Mouse (Mus musculus) MEL (cell line): ENCODE results near the gene Slc6a3. TPM values are rescaled to one million over a fixed set of nuclear protein-coding genes. Genes with fewer than 3 reads are reported as not detected.

Experiments used
- DNase-seq: peaks from one replicate; pipeline ENCODE4 v3.0.0; 2011; ENCODE audit warnings: low read depth, low spot score
- H3K27ac ChIP-seq: 2 replicates; pipeline ENCODE4 v1.5.1; 2012; ENCODE audit warnings: low read depth, mild to moderate bottlenecking, control low read depth, low read length, moderate library complexity; ENCODE audit not compliant: control insufficient read depth
- H3K27me3 ChIP-seq, 2 experiments: fragments of 150-350 bp in 1 of 2; sonication (generic) in 1 of 2; 2 replicates each; pipeline ENCODE4 v1.6.1; 2012; ENCODE audit warnings: low read length in 2 of 2, mild to moderate bottlenecking in 2 of 2, improper control_type of control experiment in 1 of 2, moderate library complexity in 1 of 2; ENCODE audit not compliant: insufficient read depth in 2 of 2, control insufficient read depth in 1 of 2
- H3K36me3 ChIP-seq, 2 experiments: 2 replicates each; pipeline ENCODE4 v1.6.1; 2012 to 2014; ENCODE audit warnings: low read length in 2 of 2, improper control_type of control experiment in 1 of 2, inconsistent platforms in 1 of 2, mild to moderate bottlenecking in 1 of 2; ENCODE audit not compliant: insufficient read depth in 2 of 2, control insufficient read depth in 1 of 2
- H3K4me1 ChIP-seq, 2 experiments: fragments of 150-350 bp in 1 of 2; sonication (generic) in 1 of 2; 2 replicates each; pipeline ENCODE4 v1.6.1; 2012; ENCODE audit warnings: low read length in 2 of 2, improper control_type of control experiment in 1 of 2, mild to moderate bottlenecking in 1 of 2; ENCODE audit not compliant: insufficient read depth in 2 of 2, control insufficient read depth in 1 of 2
- H3K4me3 ChIP-seq, 2 experiments: fragments of 150-350 bp in 1 of 2; sonication (generic) in 1 of 2; 2 replicates each; pipeline ENCODE4 v1.5.1; 2012; ENCODE audit warnings: low read depth in 2 of 2, low read length in 2 of 2, mild to moderate bottlenecking in 2 of 2, moderate library complexity in 2 of 2, control low read depth in 1 of 2, improper control_type of control experiment in 1 of 2; ENCODE audit not compliant: control insufficient read depth in 1 of 2, insufficient read depth in 1 of 2
- H3K79me2 ChIP-seq: 2 replicates; pipeline ENCODE4 v1.6.1; 2012; ENCODE audit warnings: mild to moderate bottlenecking, low read length, moderate library complexity; ENCODE audit not compliant: control insufficient read depth, poor library complexity, insufficient read depth
- H3K9ac ChIP-seq: 2 replicates; pipeline ENCODE4 v1.6.1; 2012; ENCODE audit warnings: low read depth, mild to moderate bottlenecking, control low read depth, low read length, moderate library complexity; ENCODE audit not compliant: control insufficient read depth, poor library complexity, severe bottlenecking
- H3K9me3 ChIP-seq: fragments of 150-350 bp; sonication (generic); replicated peaks from 2 replicates; pipeline ENCODE4 v1.6.1; 2012; ENCODE audit warnings: mild to moderate bottlenecking, low read length, improper control_type of control experiment, moderate library complexity; ENCODE audit not compliant: insufficient read depth
- E2F4 ChIP-seq: IDR thresholded peaks from 2 replicates; pipeline ENCODE4 v1.6.1; 2011; ENCODE audit warnings: low read depth, low read length, improper control_type of control experiment, borderline replicate concordance
- ELF1 ChIP-seq: IDR thresholded peaks from 2 replicates; pipeline ENCODE4 v1.6.1; 2014; ENCODE audit warnings: low read depth, mild to moderate bottlenecking, inconsistent platforms, low read length, improper control_type of control experiment, moderate library complexity
- EP300 ChIP-seq, 2 experiments: IDR thresholded peaks; 2 replicates each; pipeline ENCODE4 v1.6.1; 2011; ENCODE audit warnings: improper control_type of control experiment in 2 of 2, low read length in 2 of 2, low read depth in 1 of 2, mild to moderate bottlenecking in 1 of 2
- ETS1 ChIP-seq: IDR thresholded peaks from 2 replicates; pipeline ENCODE4 v1.6.1; 2012; ENCODE audit warnings: low read depth, mild to moderate bottlenecking, inconsistent platforms, low read length, improper control_type of control experiment, moderate library complexity
- GATA1 ChIP-seq: IDR thresholded peaks from 2 replicates; pipeline ENCODE4 v1.6.1; 2011; ENCODE audit warnings: low read depth, low read length, improper control_type of control experiment
- JUND ChIP-seq: IDR thresholded peaks from 2 replicates; pipeline ENCODE4 v1.6.1; 2011; ENCODE audit warnings: low read depth, mild to moderate bottlenecking, improper control_type of control experiment, low read length
- KAT2A ChIP-seq: conservative IDR thresholded peaks from 2 replicates; pipeline ENCODE4 v1.6.1; 2012; ENCODE audit warnings: low read depth, low read length, improper control_type of control experiment, inconsistent platforms
- MAFK ChIP-seq: IDR thresholded peaks from 2 replicates; pipeline ENCODE4 v1.6.1; 2011; ENCODE audit warnings: low read depth, mild to moderate bottlenecking, low read length, improper control_type of control experiment, borderline replicate concordance
- MEF2A ChIP-seq: IDR thresholded peaks from 2 replicates; pipeline ENCODE4 v1.6.1; 2014; ENCODE audit warnings: low read depth, mild to moderate bottlenecking, inconsistent platforms, low read length, improper control_type of control experiment; ENCODE audit not compliant: poor library complexity, insufficient replicate concordance, severe bottlenecking; ENCODE audit errors: extremely low read depth
- MXI1 ChIP-seq: IDR thresholded peaks from 2 replicates; pipeline ENCODE4 v1.6.1; 2011; ENCODE audit warnings: mild to moderate bottlenecking, low read depth, low read length, improper control_type of control experiment
- MYB ChIP-seq: IDR thresholded peaks from 2 replicates; pipeline ENCODE4 v1.6.1; 2011; ENCODE audit warnings: mild to moderate bottlenecking, low read depth, low read length, improper control_type of control experiment
- MYC ChIP-seq: IDR thresholded peaks from 2 replicates; pipeline ENCODE4 v1.6.1; 2011; ENCODE audit warnings: low read depth, mild to moderate bottlenecking, low read length, improper control_type of control experiment, moderate library complexity
- NELFE ChIP-seq: IDR thresholded peaks from 2 replicates; pipeline ENCODE4 v1.6.1; 2011; ENCODE audit warnings: low read depth, low read length, improper control_type of control experiment
- NRF1 ChIP-seq: IDR thresholded peaks from 2 replicates; pipeline ENCODE4 v1.6.1; 2014; ENCODE audit warnings: low read depth, mild to moderate bottlenecking, inconsistent platforms, low read length, improper control_type of control experiment, moderate library complexity; ENCODE audit not compliant: poor library complexity, insufficient read depth, severe bottlenecking
- POLR2A ChIP-seq, 2 experiments: IDR thresholded peaks; 2 replicates each; pipeline ENCODE4 v1.6.1; 2011 to 2012; ENCODE audit warnings: low read length in 2 of 2, mild to moderate bottlenecking in 2 of 2, control low read depth in 1 of 2, improper control_type of control experiment in 1 of 2, low read depth in 1 of 2, moderate library complexity in 1 of 2; ENCODE audit not compliant: control insufficient read depth in 1 of 2, insufficient read depth in 1 of 2, poor library complexity in 1 of 2
- POLR2AphosphoS2 ChIP-seq: IDR thresholded peaks from 2 replicates; pipeline ENCODE4 v1.6.1; 2011; ENCODE audit warnings: low read length, improper control_type of control experiment
- RCOR1 ChIP-seq: IDR thresholded peaks from 2 replicates; pipeline ENCODE4 v1.6.1; 2012; ENCODE audit warnings: low read depth, mild to moderate bottlenecking, inconsistent platforms, low read length, improper control_type of control experiment
- SIN3A ChIP-seq: IDR thresholded peaks from 2 replicates; pipeline ENCODE4 v1.6.1; 2012; ENCODE audit warnings: low read length, improper control_type of control experiment, inconsistent platforms
- SMC3 ChIP-seq: IDR thresholded peaks from 2 replicates; pipeline ENCODE4 v1.6.1; 2011; ENCODE audit warnings: low read depth, low read length, improper control_type of control experiment
- TBP ChIP-seq: IDR thresholded peaks from 2 replicates; pipeline ENCODE4 v1.8.0; 2011; ENCODE audit warnings: low read depth, low read length, improper control_type of control experiment
- TCF12 ChIP-seq: IDR thresholded peaks from 2 replicates; pipeline ENCODE4 v1.6.1; 2014; ENCODE audit warnings: low read depth, mild to moderate bottlenecking, inconsistent platforms, low read length, improper control_type of control experiment, moderate library complexity
- UBTF ChIP-seq: IDR thresholded peaks from 2 replicates; pipeline ENCODE4 v1.6.1; 2012; ENCODE audit warnings: low read depth, mild to moderate bottlenecking, inconsistent platforms, low read length, improper control_type of control experiment, moderate library complexity, borderline replicate concordance; ENCODE audit not compliant: insufficient read depth
- USF1 ChIP-seq: IDR thresholded peaks from 2 replicates; pipeline ENCODE4 v1.6.1; 2014; ENCODE audit warnings: low read depth, mild to moderate bottlenecking, inconsistent platforms, low read length, improper control_type of control experiment, moderate library complexity
- ZC3H11A ChIP-seq: IDR thresholded peaks from 2 replicates; pipeline ENCODE4 v1.6.1; 2012; ENCODE audit warnings: low read depth, mild to moderate bottlenecking, inconsistent platforms, low read length, improper control_type of control experiment
- polyA plus RNA-seq, 2 experiments: library from polyadenylated mRNA; stranded (reverse) in 1 of 2; unstranded in 1 of 2; fragments of >175 nt in 1 of 2; fragments of >200 nt in 1 of 2; gene quantifications; 2 replicates each; pipeline versions ENCODE4 v1.2.1 to v1.2.4; 2012; ENCODE audit warnings: low replicate concordance in 2 of 2, low read depth in 1 of 2; ENCODE audit not compliant: insufficient read length in 2 of 2, insufficient read depth in 1 of 2, missing spikeins in 1 of 2
- total RNA-seq: library from RNA; depleted of rRNA; stranded (reverse); fragments of 300-350 nt; gene quantifications from 2 replicates; pipeline ENCODE4 v1.2.3, GENCODE M21; 2012

Slc6a3 gene
- total and polyA plus RNA-seq, 3 experiments: 0.08 to 0.10 TPM; not detected in 1

GRCm38 (mm10) chr13:73600217-73600616, 63.7 kb downstream of the Slc6a3 start:
- peaks cover 0 to 14% of the 10 kb centered on the region in 2 experiments; a peak in 3 of 4 replicates for H3K4me1 ChIP-seq
- TF ChIP-seq TCF12 (peak; percentile 48; the same call in 1 of the 2 replicates), KAT2A (peak; percentile 36; the same call in 1 of the 2 replicates), USF1 (no peak), RCOR1 (peak; percentile 56), MYB (no peak), TBP (peak; percentile 100), E2F4 (0 out of 2 replicates have a peak, but pooled peaks have one; percentile 8), ELF1 (peak; percentile 72), MYC (peak; percentile 79), SMC3 (0 out of 2 replicates have a peak, but pooled peaks have one; percentile 8), MXI1 (no peak), POLR2AphosphoS2 (no peak), EP300 (IDR thresholded peaks at IDR 0.05; ENCODE audit: low read depth in 1 of 2, low read length in 2 of 2) (peak; percentile 71 to 85), MAFK (peak; percentile 99), ETS1 (peak; percentile 75), POLR2A (IDR thresholded peaks at IDR 0.05; ENCODE audit: control insufficient read depth in 1 of 2, insufficient read depth in 1 of 2, low read depth in 1 of 2, low read length in 2 of 2, poor library complexity in 1 of 2) (no peak), SIN3A (peak; percentile 68), JUND (no peak), NELFE (no peak), GATA1 (peak; percentile 88), UBTF (no peak)
- TF ChIP-seq, all 39 proteins: peak for 13
- Histone ChIP-seq H3K9ac (peak overlapping the region; percentile 33; the same call in 1 of the 2 replicates), H3K9me3 (no peaks in the 10 kb centered on the region), H3K27ac (peak overlapping the region; percentile 62), H3K27me3 (no peaks in the 10 kb centered on the region), H3K79me2 (peaks cover 18% of the 10 kb centered on the region), H3K36me3 (peaks cover 0 to 8% of the 10 kb centered on the region in 2 experiments; a peak in 2 of 4 replicates), H3K4me3 (peak overlapping the region in 1 of 2 experiments; percentile 50; a peak in 3 of 4 replicates)
- DNase-seq: peak; percentile 94

GRCm38 (mm10) chr13:73603046-73603445, 66.5 kb downstream of the Slc6a3 start:
- H3K9ac ChIP-seq: peak overlapping the region; percentile 98
- H3K27me3 ChIP-seq: no peaks in the 10 kb centered on the region
- H3K36me3 ChIP-seq: peaks cover 0 to 8% of the 10 kb centered on the region in 2 experiments
- H3K79me2 ChIP-seq: peaks cover 23% of the 10 kb centered on the region
- H3K27ac ChIP-seq: peak overlapping the region; percentile 3; the same call in 1 of the 2 replicates
- DNase-seq: no peak
- H3K9me3 ChIP-seq: no peaks in the 10 kb centered on the region
- peak overlapping the region; percentile 88 to 93 for H3K4me3 ChIP-seq
- peaks cover 0 to 13% of the 10 kb centered on the region in 2 experiments; a peak in 2 of 4 replicates for H3K4me1 ChIP-seq
- no peak for TF ChIP-seq ELF1
- TF ChIP-seq MEF2A: no peak
- TF ChIP-seq MXI1: no peak
- TF ChIP-seq NRF1: no peak
- no peak for TF ChIP-seq ZC3H11A
- TF ChIP-seq, all 39 proteins: peak for 0
